Mouse (Mus musculus) small intestine, adult 10 weeks (tissue): Measurements from ENCODE around the gene Plscr2. TPM values are rescaled to one million over a fixed set of nuclear protein-coding genes. Genes with fewer than 3 reads are reported as not detected.

Experiments
- polyA plus RNA-seq: library from polyadenylated mRNA; stranded (reverse); fragments of 350-450 nt; fragmentation: Illumina TruSeq; extraction: RNeasy Lipid Tissue Mini Kit (QIAGEN cat#74804); gene quantifications from one replicate; pipeline ENCODE4 v1.2.3, GENCODE M21; 2014; ENCODE audit warnings: low replicate concordance

The Plscr2 gene
- 11.5 TPM for polyA plus RNA-seq

GRCm38 (mm10) chr9:92275486-92276207, at the start of gene Plscr2:
TSS of gene Plscr2 (plus strand) at chr9:92275602.

GRCm38 (mm10) chr9:92249447-92249852, 26.0 kb upstream of the Plscr2 start, which contains the start of gene Plscr1:
TSS of gene Plscr1 (plus strand) at chr9:92249750.

GRCm38 (mm10) chr9:92309077-92309476, 33.7 kb downstream of the Plscr2 start, which contains the start of gene 1700057G04Rik:
TSS of gene 1700057G04Rik (plus strand) at chr9:92309377.

Other genes with a start within 250 kb of the Plscr2 start
- not detected for gene Plscr5, start 82.7 kb upstream of the Plscr2 start, polyA plus RNA-seq
- 65.2 TPM for gene Plscr1, start 25.9 kb upstream of the Plscr2 start, polyA plus RNA-seq
- not detected for gene 1700057G04Rik, start 33.8 kb downstream of the Plscr2 start, polyA plus RNA-seq
- gene Plscr4, start 181.8 kb downstream of the Plscr2 start, polyA plus RNA-seq, result 40.7 TPM